Mouse (Mus musculus): ENCODE results near the gene Podn.

DNA sequence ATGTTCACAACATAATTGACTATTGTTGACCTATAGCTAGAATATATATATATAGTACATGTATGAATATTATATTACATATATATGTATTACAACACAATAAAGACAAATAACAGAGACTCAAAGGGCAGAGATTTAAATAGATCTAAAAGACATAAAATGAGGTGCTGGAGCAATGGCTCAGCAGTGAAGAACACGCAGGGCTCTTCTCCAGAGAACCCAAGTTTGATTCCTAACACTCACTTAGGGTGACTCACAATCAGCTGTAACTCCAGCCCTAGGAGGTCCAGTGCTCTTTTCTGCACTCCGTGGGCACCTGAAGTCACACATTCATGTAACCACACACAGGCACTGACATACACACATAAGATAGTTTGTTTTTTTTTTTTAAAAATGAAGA is 12.3 kb downstream of the Podn start:
- TF ChIP-seq CTCF (conservative IDR thresholded peaks at IDR 0.05; ENCODE audit: insufficient read depth, insufficient read length, low read depth, low read length) = no peak
- no peak for TF ChIP-seq POLR2A (IDR thresholded peaks at IDR 0.05; ENCODE audit: low read depth, low read length)
